Mouse (Mus musculus) bone marrow, adult 2 months (tissue): ENCODE data around the gene Pip5k1c.
A peak's percentile ranks its signal among the peaks of the same experiment; 100 is the strongest.

Experiments used
- CTCF ChIP-seq: fragments of 200-500 bp; IDR thresholded peaks from 2 replicates; pipeline ENCODE4 v1.5.1; 2011; ENCODE audit warnings: low read length, control low read depth; ENCODE audit not compliant: control insufficient read depth, insufficient read depth
- POLR2A ChIP-seq: fragments of 200-500 bp; IDR thresholded peaks from 2 replicates; pipeline ENCODE4 v1.6.1; 2011; ENCODE audit warnings: low read depth, mild to moderate bottlenecking, control low read depth, low read length, borderline replicate concordance; ENCODE audit not compliant: control insufficient read depth

DNA sequence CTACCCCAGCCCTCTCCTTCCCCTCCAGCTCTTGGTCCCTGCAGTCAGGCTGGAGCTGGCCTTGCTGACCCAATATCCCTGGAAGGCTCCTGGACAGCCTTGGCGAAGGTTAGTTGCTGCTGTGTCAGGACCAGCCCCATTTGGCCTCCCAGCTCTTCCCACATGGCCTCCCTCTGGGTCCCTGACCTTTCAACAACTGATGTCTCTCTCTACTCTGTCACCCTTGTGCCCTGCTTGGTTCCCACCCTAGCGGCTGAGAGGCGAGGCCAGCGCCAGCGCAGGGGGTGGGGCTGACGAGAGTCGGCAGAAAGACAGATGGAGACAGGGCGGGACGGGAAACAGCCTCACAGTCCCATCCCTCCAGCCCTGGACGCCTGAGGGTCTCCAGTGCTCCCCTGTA, 35.6 kb downstream of the Pip5k1c start, which contains the start of gene Tbxa2r:
- TF ChIP-seq CTCF (no peak), POLR2A (peak; percentile 36; the same call in 1 of the 2 replicates)
